Mouse (Mus musculus): ENCODE results near the gene Gm11273. TPM values are rescaled to one million over a fixed set of nuclear protein-coding genes. Genes with fewer than 3 reads are reported as not detected.
A peak's percentile ranks its signal among the peaks of the same experiment; 100 is the strongest.
"Not testable (repeated sequence)": the region's sequence is repeated elsewhere in the genome, so short reads cannot be mapped to it uniquely, and the experiment has no call there.

Gene Gm11273
- polyA plus RNA-seq, 1 experiment from 2014 or later = 5.9 TPM

DNA sequence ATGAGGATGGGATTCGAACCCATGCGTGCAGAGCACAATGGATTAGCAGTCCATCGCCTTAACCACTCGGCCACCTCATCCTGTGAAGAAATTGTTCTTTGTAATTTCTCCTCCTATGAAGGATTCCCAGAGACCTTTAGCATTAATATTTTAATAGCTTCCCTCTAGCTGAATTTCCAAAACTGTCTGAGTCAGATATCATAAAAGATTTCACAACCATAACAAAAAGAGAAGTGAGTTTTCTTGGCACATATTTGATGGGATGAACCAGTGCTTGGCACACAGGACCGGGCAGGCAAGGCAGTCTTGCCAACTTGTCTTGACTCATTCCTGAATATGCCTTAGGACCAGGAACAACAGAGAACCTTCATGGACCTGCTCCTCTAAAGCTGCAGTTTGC lies 8.4 kb downstream of the Gm11273 start:
- no peak overlapping the region for H3K27ac ChIP-seq (replicated peaks; ENCODE audit: low read depth, low read length)
- no peaks in the 10 kb centered on the region for H3K27me3 ChIP-seq (replicated peaks; ENCODE audit: control insufficient read depth, insufficient read depth, low read length)
- no peak overlapping the region for H3K9ac ChIP-seq (ENCODE audit: low read depth, low read length)
- H3K4me2 ChIP-seq (ENCODE audit: low read depth, low read length) = no peak overlapping the region
- no peak for DNase-seq (ENCODE audit: low spot score)
- no peaks in the 10 kb centered on the region for H3K36me3 ChIP-seq (ENCODE audit: control insufficient read depth, insufficient read depth, low read length)
- WGBS = 93% methylated on average over 5 of the region's 5 CpGs
- no peak overlapping the region for H3K4me3 ChIP-seq (ENCODE audit: low read depth, low read length)
- no peaks in the 10 kb centered on the region for H3K4me1 ChIP-seq (ENCODE audit: control insufficient read depth, insufficient read depth, low read length)
- H3K9me3 ChIP-seq (ENCODE audit: control insufficient read depth, low read length) = no peaks in the 10 kb centered on the region
- ATAC-seq (ENCODE audit: low read depth) = no peak

DNA sequence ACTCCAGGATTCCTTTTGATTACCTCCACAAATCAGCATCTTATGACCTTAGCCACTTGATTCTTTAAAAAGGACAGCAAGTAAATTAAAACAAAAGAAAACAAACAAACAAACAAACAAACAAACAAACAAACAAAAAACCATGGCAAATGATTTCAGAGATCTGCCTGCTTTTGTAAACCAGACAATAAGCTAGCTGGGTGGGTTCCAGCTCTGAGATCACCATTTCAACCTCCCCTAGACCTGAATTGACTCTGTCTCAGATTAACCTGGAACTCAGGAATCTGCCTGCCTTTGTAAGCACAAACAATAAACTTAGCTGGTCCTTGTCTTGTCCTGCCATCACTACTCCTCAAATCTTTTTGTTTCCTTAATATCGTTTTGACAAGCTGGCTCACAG lies 14.3 kb downstream of the Gm11273 start:
- Histone ChIP-seq H3K27me3 (replicated peaks; ENCODE audit: control insufficient read depth, insufficient read depth, low read length) (no peaks in the 10 kb centered on the region), H3K4me2 (ENCODE audit: low read depth, low read length) (no peak overlapping the region), H3K36me3 (ENCODE audit: control insufficient read depth, insufficient read depth, low read length) (peaks cover 15% of the 10 kb centered on the region; the same call in 1 of the 2 replicates), H3K4me1 (ENCODE audit: control insufficient read depth, insufficient read depth, low read length) (no peaks in the 10 kb centered on the region), H3K9ac (ENCODE audit: low read depth, low read length) (no peak overlapping the region), H3K4me3 (ENCODE audit: low read depth, low read length) (no peak overlapping the region), H3K9me3 (ENCODE audit: control insufficient read depth, low read length) (peaks cover 4% of the 10 kb centered on the region; the same call in 1 of the 2 replicates), H3K27ac (replicated peaks; ENCODE audit: low read depth, low read length) (no peak overlapping the region)
- ATAC-seq (ENCODE audit: low read depth) (no peak), DNase-seq (ENCODE audit: low spot score) (no peak)
- WGBS = 89% methylated on average over 1 of the region's 1 CpGs

DNA sequence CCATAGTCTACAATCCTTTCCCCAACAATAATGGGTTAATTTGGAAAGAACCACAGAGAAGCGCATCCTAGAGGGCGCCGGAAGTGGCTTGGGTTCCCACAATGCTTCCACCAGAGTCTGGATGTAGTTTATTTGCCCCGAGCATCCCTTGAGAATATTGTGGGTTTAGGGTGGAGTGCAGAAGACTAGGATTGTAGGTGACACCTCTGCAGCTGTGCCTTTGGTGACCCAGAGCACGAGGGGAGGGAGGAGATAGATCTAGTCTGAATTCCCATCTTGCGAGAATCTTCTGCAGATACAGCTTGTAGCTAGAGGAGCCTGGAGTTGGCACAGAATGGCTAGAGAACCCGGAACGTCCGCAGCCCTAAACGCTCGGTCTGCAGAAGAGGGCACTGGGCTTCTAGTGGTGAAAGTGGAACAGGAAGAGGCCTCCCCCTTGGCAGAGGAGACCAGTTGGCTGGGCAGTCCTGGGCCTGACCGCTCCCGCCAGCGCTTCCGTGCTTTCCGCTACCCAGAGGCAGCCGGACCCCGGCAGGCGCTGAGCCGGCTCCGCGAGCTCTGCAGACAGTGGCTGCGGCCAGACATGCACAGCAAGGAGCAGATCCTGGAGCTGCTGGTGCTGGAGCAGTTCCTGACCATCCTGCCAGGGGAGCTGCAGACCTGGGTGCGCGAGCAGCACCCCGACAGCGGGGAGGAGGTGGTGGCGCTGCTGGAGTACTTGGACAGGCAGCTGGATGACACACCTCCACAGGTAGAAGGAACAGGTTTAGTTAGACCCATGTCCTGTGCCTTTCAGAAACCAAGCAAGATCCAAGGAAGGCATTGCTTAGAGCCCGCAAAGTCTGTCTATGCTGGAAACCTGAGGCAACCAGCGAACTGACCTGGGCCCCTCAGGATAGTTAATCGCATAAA lies 22.2 kb downstream of the Gm11273 start, which contains the start of the genes Zkscan4 and Gm10065:
Gene Zkscan4, plus strand, starts transcription at position 149 of the 912 bp plus-strand sequence.
Gene Gm10065, minus strand, starts transcription at position 683 of the 912 bp plus-strand sequence.
- peak; percentile 89 for DNase-seq (ENCODE audit: low spot score)
- peak within 1 kb of the TSS; percentile 68 for H3K9ac ChIP-seq (ENCODE audit: low read depth, low read length)
- H3K9me3 ChIP-seq (ENCODE audit: control insufficient read depth, low read length); H3K27me3 ChIP-seq (replicated peaks; ENCODE audit: control insufficient read depth, insufficient read depth, low read length); H3K4me1 ChIP-seq (ENCODE audit: control insufficient read depth, insufficient read depth, low read length); H3K36me3 ChIP-seq (ENCODE audit: control insufficient read depth, insufficient read depth, low read length): not testable (repeated sequence)
- H3K27ac ChIP-seq (replicated peaks; ENCODE audit: low read depth, low read length) = peak within 1 kb of the TSS; percentile 70
- H3K4me3 ChIP-seq (ENCODE audit: low read depth, low read length) = peak within 1 kb of the TSS; percentile 62
- H3K4me2 ChIP-seq (ENCODE audit: low read depth, low read length) = peak within 1 kb of the TSS; percentile 65
- ATAC-seq (ENCODE audit: low read depth) = peak; percentile 83
- 2% methylated on average over 19 of the region's 31 CpGs for WGBS

DNA sequence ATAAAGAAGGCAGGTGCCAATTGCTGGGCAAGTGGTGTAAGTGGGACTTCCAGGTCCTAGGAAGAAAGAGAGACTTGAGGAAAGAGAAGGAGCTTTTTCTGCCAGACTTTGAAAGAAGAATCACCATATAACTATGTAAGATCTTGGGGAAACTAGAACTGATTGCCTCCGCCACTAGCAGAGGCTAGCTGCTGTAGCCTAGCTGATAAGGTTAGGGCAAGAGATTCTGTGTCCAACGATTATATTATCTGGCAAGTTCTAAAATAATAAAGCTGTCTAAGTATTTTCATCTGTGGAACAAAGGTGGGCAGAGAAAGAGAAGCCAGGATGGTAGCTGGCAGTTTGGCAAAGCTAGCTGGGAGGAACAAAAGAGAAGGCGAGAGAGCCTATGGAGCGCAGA lies 28.8 kb downstream of the Gm11273 start:
- WGBS = 34% methylated on average over 4 of the region's 4 CpGs
- Histone ChIP-seq H3K36me3 (ENCODE audit: control insufficient read depth, insufficient read depth, low read length) (no peaks in the 10 kb centered on the region), H3K4me2 (ENCODE audit: low read depth, low read length) (no peak overlapping the region), H3K27me3 (replicated peaks; ENCODE audit: control insufficient read depth, insufficient read depth, low read length) (peaks cover 5% of the 10 kb centered on the region; the same call in 1 of the 2 replicates), H3K9me3 (ENCODE audit: control insufficient read depth, low read length) (no peaks in the 10 kb centered on the region), H3K4me1 (ENCODE audit: control insufficient read depth, insufficient read depth, low read length) (no peaks in the 10 kb centered on the region), H3K9ac (ENCODE audit: low read depth, low read length) (no peak overlapping the region), H3K27ac (replicated peaks; ENCODE audit: low read depth, low read length) (no peak overlapping the region), H3K4me3 (ENCODE audit: low read depth, low read length) (no peak overlapping the region)
- no peak for DNase-seq (ENCODE audit: low spot score)
- no peak for ATAC-seq (ENCODE audit: low read depth)

DNA sequence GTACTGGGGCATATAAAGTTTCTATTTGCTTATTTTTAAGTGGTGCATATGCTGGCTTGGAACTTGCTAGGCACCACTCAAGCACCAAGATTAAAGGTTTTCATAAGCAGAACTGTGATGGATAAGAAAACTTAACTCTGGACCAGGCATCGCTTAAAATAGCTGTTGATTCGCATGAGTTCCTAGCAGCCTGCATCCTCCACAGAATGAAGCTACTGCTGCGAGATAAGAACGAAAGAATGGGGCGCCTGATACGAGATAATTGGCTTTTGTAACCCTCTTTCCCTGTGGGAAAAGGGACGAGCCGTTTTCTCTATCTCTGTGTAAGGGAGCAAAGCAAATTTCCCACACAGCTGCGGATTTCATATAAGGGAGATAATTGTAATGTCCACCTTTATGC lies 32.1 kb downstream of the Gm11273 start:
- Histone ChIP-seq H3K9me3 (ENCODE audit: control insufficient read depth, low read length) (no peaks in the 10 kb centered on the region), H3K36me3 (ENCODE audit: control insufficient read depth, insufficient read depth, low read length) (no peaks in the 10 kb centered on the region), H3K27ac (replicated peaks; ENCODE audit: low read depth, low read length) (no peak overlapping the region), H3K27me3 (replicated peaks; ENCODE audit: control insufficient read depth, insufficient read depth, low read length) (peaks cover 5% of the 10 kb centered on the region; the same call in 1 of the 2 replicates), H3K9ac (ENCODE audit: low read depth, low read length) (no peak overlapping the region), H3K4me1 (ENCODE audit: control insufficient read depth, insufficient read depth, low read length) (no peaks in the 10 kb centered on the region), H3K4me3 (ENCODE audit: low read depth, low read length) (no peak overlapping the region), H3K4me2 (ENCODE audit: low read depth, low read length) (peak overlapping the region; percentile 92)
- no peak for ATAC-seq (ENCODE audit: low read depth)
- WGBS = 26% methylated on average over 9 of the region's 9 CpGs
- DNase-seq (ENCODE audit: low spot score) = no peak

DNA sequence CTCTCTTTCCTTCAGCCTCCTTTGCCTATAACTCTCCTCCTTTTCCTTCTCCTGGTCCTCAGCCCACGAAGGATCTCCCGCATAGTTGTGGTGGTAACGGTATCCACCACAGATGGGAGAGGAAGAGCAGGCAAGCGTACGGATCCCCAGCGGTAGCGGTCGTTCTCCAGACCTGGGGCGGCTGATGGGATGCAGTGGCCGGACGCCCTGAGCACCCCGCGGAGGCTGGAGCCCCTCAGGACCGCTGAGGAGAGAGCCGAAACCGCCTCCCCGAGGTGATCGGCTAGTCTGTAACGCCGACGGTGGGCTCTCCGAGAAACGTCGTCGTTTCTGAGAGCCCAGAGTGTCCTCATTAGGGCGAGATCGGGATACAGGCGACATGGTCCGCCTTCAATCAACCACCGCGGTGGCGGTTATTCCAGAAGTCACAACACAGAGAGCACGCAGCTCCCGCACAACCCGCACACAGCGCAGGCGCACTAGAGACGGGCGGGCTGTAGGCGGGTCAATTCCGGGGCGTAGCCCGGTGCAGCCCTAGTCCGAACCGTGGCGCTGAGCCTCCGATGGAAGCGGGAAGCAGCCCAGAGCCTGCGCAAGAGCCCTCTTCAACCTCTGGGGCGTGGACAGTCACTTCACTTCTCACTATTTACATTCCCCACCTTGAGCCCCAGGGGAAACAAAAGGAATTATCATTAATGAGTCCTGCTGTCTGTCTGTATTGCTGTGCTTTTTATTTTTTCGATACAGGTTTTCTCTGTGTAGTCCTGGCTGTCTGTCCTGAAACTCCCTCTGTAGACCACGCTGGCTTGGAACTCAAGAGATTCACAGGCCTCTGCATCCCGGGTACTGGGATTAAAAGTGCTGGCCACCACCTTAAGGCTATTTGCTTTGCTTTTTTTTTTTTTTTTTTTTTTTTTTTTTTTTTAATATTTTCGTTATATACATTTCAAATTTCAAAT lies 32.9 kb downstream of the Gm11273 start, which contains the start of gene Nkapl:
Gene Nkapl, minus strand, starts transcription at position 449 of the 959 bp plus-strand sequence.
- H3K4me3 ChIP-seq (ENCODE audit: low read depth, low read length) = peak within 1 kb of the TSS; percentile 65
- DNase-seq (ENCODE audit: low spot score) (peak; percentile 91), ATAC-seq (ENCODE audit: low read depth) (peak; percentile 99)
- H3K36me3 ChIP-seq (ENCODE audit: control insufficient read depth, insufficient read depth, low read length) = no peaks in the 10 kb centered on the region
- H3K4me1 ChIP-seq (ENCODE audit: control insufficient read depth, insufficient read depth, low read length) = no peaks in the 10 kb centered on the region
- peak within 1 kb of the TSS; percentile 92 for H3K4me2 ChIP-seq (ENCODE audit: low read depth, low read length)
- under 1% methylated on average over 23 of the region's 54 CpGs for WGBS
- H3K27me3 ChIP-seq (replicated peaks; ENCODE audit: control insufficient read depth, insufficient read depth, low read length) = peaks cover 5% of the 10 kb centered on the region; the same call in 1 of the 2 replicates
- H3K9ac ChIP-seq (ENCODE audit: low read depth, low read length) = peak within 1 kb of the TSS; percentile 73
- H3K9me3 ChIP-seq (ENCODE audit: control insufficient read depth, low read length) = no peaks in the 10 kb centered on the region
- no peak within 1 kb of the TSS; the same call in 1 of the 2 replicates for H3K27ac ChIP-seq (replicated peaks; ENCODE audit: low read depth, low read length)

DNA sequence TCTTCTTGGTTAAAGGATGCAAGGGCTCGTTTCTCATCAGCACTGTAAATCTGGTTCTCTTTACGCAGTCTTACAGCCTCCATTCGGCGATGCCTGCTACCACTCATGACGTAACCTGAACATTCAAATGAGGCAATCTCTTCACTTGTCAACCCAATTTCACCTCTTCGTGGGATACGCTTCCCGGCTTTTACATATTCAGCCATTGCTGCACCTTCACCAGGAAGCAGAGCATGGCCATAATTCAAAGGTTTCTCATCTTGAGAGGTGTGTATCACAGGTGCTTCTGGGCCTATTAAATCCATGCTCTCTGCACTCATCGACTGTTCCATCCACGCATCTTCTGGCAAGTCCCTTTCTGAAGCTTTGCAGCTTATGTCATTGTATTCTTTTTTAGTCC lies 33.9 kb downstream of the Gm11273 start:
- no peak overlapping the region for H3K4me3 ChIP-seq (ENCODE audit: low read depth, low read length)
- DNase-seq (ENCODE audit: low spot score) (no peak), ATAC-seq (ENCODE audit: low read depth) (no peak)
- no peaks in the 10 kb centered on the region for H3K36me3 ChIP-seq (ENCODE audit: control insufficient read depth, insufficient read depth, low read length)
- H3K4me2 ChIP-seq (ENCODE audit: low read depth, low read length) = peak overlapping the region; percentile 92; the same call in 1 of the 2 replicates
- H3K27me3 ChIP-seq (replicated peaks; ENCODE audit: control insufficient read depth, insufficient read depth, low read length) = peaks cover 5% of the 10 kb centered on the region; the same call in 1 of the 2 replicates
- H3K9me3 ChIP-seq (ENCODE audit: control insufficient read depth, low read length) = no peaks in the 10 kb centered on the region
- H3K9ac ChIP-seq (ENCODE audit: low read depth, low read length) = no peak overlapping the region
- no peaks in the 10 kb centered on the region for H3K4me1 ChIP-seq (ENCODE audit: control insufficient read depth, insufficient read depth, low read length)
- no peak overlapping the region for H3K27ac ChIP-seq (replicated peaks; ENCODE audit: low read depth, low read length)
- WGBS = 83% methylated on average over 10 of the region's 10 CpGs

DNA sequence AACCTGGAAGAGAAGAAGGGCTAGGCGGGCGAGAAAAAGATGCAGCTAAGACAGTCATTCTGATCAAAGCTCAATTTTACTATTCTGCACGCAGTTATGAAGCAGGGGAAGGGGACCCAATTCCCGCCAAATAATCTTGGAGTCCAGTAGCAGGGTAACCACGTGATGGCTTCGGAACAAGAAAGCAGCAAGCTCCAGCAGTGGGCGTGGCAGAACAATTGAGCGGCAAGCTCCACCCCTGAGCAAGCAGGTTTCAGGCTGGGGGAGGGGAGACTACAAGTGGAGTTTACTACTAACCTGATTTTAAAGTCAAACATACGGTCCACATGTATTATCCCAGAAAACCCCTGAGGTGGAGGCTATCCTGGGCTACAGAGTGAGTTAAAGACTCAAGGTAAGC lies 38.7 kb downstream of the Gm11273 start:
- H3K27ac ChIP-seq (replicated peaks; ENCODE audit: low read depth, low read length); H3K4me1 ChIP-seq (ENCODE audit: control insufficient read depth, insufficient read depth, low read length); ATAC-seq (ENCODE audit: low read depth); H3K9ac ChIP-seq (ENCODE audit: low read depth, low read length); H3K9me3 ChIP-seq (ENCODE audit: control insufficient read depth, low read length); H3K4me2 ChIP-seq (ENCODE audit: low read depth, low read length); H3K36me3 ChIP-seq (ENCODE audit: control insufficient read depth, insufficient read depth, low read length); H3K27me3 ChIP-seq (replicated peaks; ENCODE audit: control insufficient read depth, insufficient read depth, low read length); H3K4me3 ChIP-seq (ENCODE audit: low read depth, low read length); DNase-seq (ENCODE audit: low spot score): not testable (repeated sequence)
- WGBS = 58% methylated on average over 9 of the region's 9 CpGs
